Mouse (Mus musculus) heart, embryonic 13.5 days (tissue): ENCODE results near the gene Pgam2. TPM values are rescaled to one million over a fixed set of nuclear protein-coding genes. Genes with fewer than 3 reads are reported as not detected.
A peak's percentile ranks its signal among the peaks of the same experiment; 100 is the strongest.

Source experiments
- ATAC-seq: fragments of 200-750 bp; cut with Nextera tagmentation; 2 replicates; pipeline ENCODE4 v1.8.0; 2017; ENCODE audit warnings: moderate TSS enrichment; ENCODE audit not compliant: insufficient number of reproducible peaks, low FRiP score, low TSS enrichment; ENCODE audit errors: extremely low read depth
- H3K27ac ChIP-seq: fragments of 300-500 bp; sonication (generic); replicated peaks from 2 replicates; pipeline ENCODE4 v1.5.1; 2015; ENCODE audit warnings: moderate library complexity, mild to moderate bottlenecking, inconsistent platforms
- H3K27me3 ChIP-seq: fragments of 300-500 bp; sonication (generic); replicated peaks from 2 replicates; pipeline ENCODE4 v1.6.1; 2015; ENCODE audit warnings: mild to moderate bottlenecking, inconsistent platforms
- H3K36me3 ChIP-seq: fragments of 300-500 bp; sonication (generic); 2 replicates; pipeline ENCODE4 v1.6.1; 2015; ENCODE audit warnings: mild to moderate bottlenecking, inconsistent platforms
- H3K4me1 ChIP-seq: fragments of 300-500 bp; sonication (generic); 2 replicates; pipeline ENCODE4 v1.6.1; 2015; ENCODE audit warnings: inconsistent platforms
- H3K4me2 ChIP-seq: fragments of 300-500 bp; sonication (generic); 2 replicates; pipeline ENCODE4 v1.6.1; 2015; ENCODE audit warnings: inconsistent platforms, mild to moderate bottlenecking, moderate library complexity
- H3K4me3 ChIP-seq: fragments of 300-500 bp; sonication (generic); 2 replicates; pipeline ENCODE4 v1.5.1; 2015; ENCODE audit warnings: moderate library complexity, mild to moderate bottlenecking, inconsistent platforms
- H3K9ac ChIP-seq: fragments of 300-500 bp; sonication (generic); 2 replicates; pipeline ENCODE4 v1.6.1; 2015; ENCODE audit warnings: inconsistent platforms, mild to moderate bottlenecking, moderate library complexity
- H3K9me3 ChIP-seq: fragments of 300-500 bp; sonication (generic); 2 replicates; pipeline ENCODE4 v1.6.1; 2016; ENCODE audit warnings: inconsistent platforms
- WGBS: fragments of 180-500 bp; shearing (Covaris S2); methylation state at CpG from one replicate; pipeline ENCODE4 v1.1.7; 2015; ENCODE audit warnings: mixed read lengths; 5-methylcytosine and 5-hydroxymethylcytosine counted together
- polyA plus RNA-seq: library from polyadenylated mRNA; unstranded; fragments of >200 nt; fragmentation: Nextera tagmentation; extraction: Ambion mirVana; gene quantifications from 2 replicates; pipeline ENCODE4 v1.2.1, GENCODE M21; 2015

Gene Pgam2
- polyA plus RNA-seq, 1 experiment from 2014 or later: 801 TPM

GRCm38 (mm10) chr11:5807956-5808355 is 4.4 kb upstream of the Pgam2 start:
- no peak for ATAC-seq
- no peaks in the 10 kb centered on the region for H3K27me3 ChIP-seq
- 74% methylated on average over 9 of the region's 9 CpGs for WGBS
- no peak overlapping the region for H3K9ac ChIP-seq
- no peaks in the 10 kb centered on the region for H3K36me3 ChIP-seq
- H3K9me3 ChIP-seq: no peaks in the 10 kb centered on the region
- no peak overlapping the region for H3K4me3 ChIP-seq
- no peak overlapping the region for H3K4me2 ChIP-seq
- peaks cover 10% of the 10 kb centered on the region for H3K4me1 ChIP-seq
- H3K27ac ChIP-seq: no peak overlapping the region

- WGBS: 68% methylated on average over 3 of the region's 3 CpGs
- peaks cover 9% of the 10 kb centered on the region for H3K36me3 ChIP-seq
- no peak for ATAC-seq
Observed at GRCm38 (mm10) chr11:5805711-5806110, 2.2 kb upstream of the Pgam2 start.

GRCm38 (mm10) chr11:5804174-5804573 is 641 bp upstream of the Pgam2 start:
- no peaks in the 10 kb centered on the region for H3K9me3 ChIP-seq
- peak overlapping the region; percentile 79 for H3K27ac ChIP-seq
- no peak for ATAC-seq
- H3K9ac ChIP-seq: peak overlapping the region; percentile 54; the same call in 1 of the 2 replicates
- peaks cover 39% of the 10 kb centered on the region for H3K4me1 ChIP-seq
- H3K27me3 ChIP-seq: no peaks in the 10 kb centered on the region
- no peak overlapping the region for H3K4me3 ChIP-seq
- 57% methylated on average over 5 of the region's 5 CpGs for WGBS
- H3K4me2 ChIP-seq: peak overlapping the region; percentile 77
- peaks cover 25% of the 10 kb centered on the region for H3K36me3 ChIP-seq

More at GRCm38 (mm10) chr11:5805711-5806110, 2.2 kb upstream of the Pgam2 start:
- Histone ChIP-seq H3K4me1 (peaks cover 24% of the 10 kb centered on the region), H3K4me3 (no peak overlapping the region), H3K9me3 (no peaks in the 10 kb centered on the region), H3K9ac (no peak overlapping the region), H3K4me2 (no peak overlapping the region), H3K27me3 (no peaks in the 10 kb centered on the region), H3K27ac (no peak overlapping the region)

- Histone ChIP-seq H3K4me3 (peak overlapping the region; percentile 60), H3K4me2 (peak overlapping the region; percentile 77), H3K27ac (peak overlapping the region; percentile 89), H3K9ac (peak overlapping the region; percentile 83), H3K36me3 (peaks cover 39% of the 10 kb centered on the region), H3K27me3 (no peaks in the 10 kb centered on the region), H3K9me3 (no peaks in the 10 kb centered on the region), H3K4me1 (peaks cover 39% of the 10 kb centered on the region)
- 37% methylated on average over 8 of the region's 8 CpGs for WGBS
- no peak for ATAC-seq
Observed at GRCm38 (mm10) chr11:5802457-5803217, 896 bp downstream of the Pgam2 start.

GRCm38 (mm10) chr11:5802005-5802404 is 1.5 kb downstream of the Pgam2 start:
- Histone ChIP-seq H3K9ac (peak overlapping the region; percentile 83), H3K27ac (peak overlapping the region; percentile 89), H3K27me3 (no peaks in the 10 kb centered on the region), H3K4me3 (peak overlapping the region; percentile 60), H3K4me1 (peaks cover 39% of the 10 kb centered on the region), H3K4me2 (peak overlapping the region; percentile 77), H3K9me3 (no peaks in the 10 kb centered on the region), H3K36me3 (peaks cover 45% of the 10 kb centered on the region)
- ATAC-seq: no peak
- WGBS: 34% methylated on average over 12 of the region's 12 CpGs

- H3K4me1 ChIP-seq: peaks cover 39% of the 10 kb centered on the region
- peak overlapping the region; percentile 77 for H3K4me2 ChIP-seq
- no peaks in the 10 kb centered on the region for H3K9me3 ChIP-seq
- peak overlapping the region; percentile 60 for H3K4me3 ChIP-seq
- H3K36me3 ChIP-seq: peaks cover 50% of the 10 kb centered on the region
- 91% methylated on average over 16 of the region's 16 CpGs for WGBS
- no peak for ATAC-seq
- peak overlapping the region; percentile 89 for H3K27ac ChIP-seq
- H3K27me3 ChIP-seq: no peaks in the 10 kb centered on the region
- peak overlapping the region; percentile 83 for H3K9ac ChIP-seq
Observed at GRCm38 (mm10) chr11:5801511-5801910, 2.0 kb downstream of the Pgam2 start.

- H3K9me3 ChIP-seq: no peaks in the 10 kb centered on the region
- no peak for ATAC-seq
- no peak overlapping the region for H3K4me3 ChIP-seq
- no peak overlapping the region for H3K4me2 ChIP-seq
- H3K27me3 ChIP-seq: no peaks in the 10 kb centered on the region
- H3K4me1 ChIP-seq: peaks cover 52% of the 10 kb centered on the region
- 0 out of 2 replicates have a peak overlapping the region, but pooled peaks have one; percentile 14 for H3K27ac ChIP-seq
- WGBS: 62% methylated on average over 17 of the region's 17 CpGs
- peaks cover 66% of the 10 kb centered on the region for H3K36me3 ChIP-seq
- no peak overlapping the region; the same call in 1 of the 2 replicates for H3K9ac ChIP-seq
Observed at GRCm38 (mm10) chr11:5799621-5800490, 3.7 kb downstream of the Pgam2 start.

GRCm38 (mm10) chr11:5797928-5798327 is 5.6 kb downstream of the Pgam2 start:
- Histone ChIP-seq H3K9me3 (no peaks in the 10 kb centered on the region), H3K27me3 (no peaks in the 10 kb centered on the region), H3K4me2 (no peak overlapping the region), H3K4me3 (no peak overlapping the region), H3K27ac (no peak overlapping the region), H3K36me3 (peaks cover 84% of the 10 kb centered on the region), H3K4me1 (peaks cover 50% of the 10 kb centered on the region), H3K9ac (no peak overlapping the region)
- WGBS: 79% methylated on average over 5 of the region's 5 CpGs
- ATAC-seq: no peak

- Histone ChIP-seq H3K9me3 (no peaks in the 10 kb centered on the region), H3K4me3 (no peak overlapping the region), H3K9ac (no peak overlapping the region), H3K4me2 (no peak overlapping the region), H3K27ac (no peak overlapping the region), H3K36me3 (peaks cover 90% of the 10 kb centered on the region), H3K27me3 (no peaks in the 10 kb centered on the region), H3K4me1 (peaks cover 50% of the 10 kb centered on the region)
- WGBS: 56% methylated on average over 11 of the region's 11 CpGs
- no peak for ATAC-seq
Observed at GRCm38 (mm10) chr11:5797371-5797770, 6.2 kb downstream of the Pgam2 start.

- Histone ChIP-seq H3K4me1 (peaks cover 48% of the 10 kb centered on the region), H3K36me3 (peaks cover 94% of the 10 kb centered on the region)
- WGBS: 80% methylated on average over 15 of the region's 15 CpGs
Observed at GRCm38 (mm10) chr11:5796939-5797338, 6.6 kb downstream of the Pgam2 start.

GRCm38 (mm10) chr11:5795706-5796105 is 7.8 kb downstream of the Pgam2 start:
- Histone ChIP-seq H3K9me3 (no peaks in the 10 kb centered on the region), H3K27ac (peak overlapping the region; percentile 76), H3K9ac (no peak overlapping the region), H3K27me3 (no peaks in the 10 kb centered on the region), H3K36me3 (peaks cover 96% of the 10 kb centered on the region), H3K4me3 (no peak overlapping the region), H3K4me1 (peaks cover 36% of the 10 kb centered on the region), H3K4me2 (no peak overlapping the region)
- 57% methylated on average over 7 of the region's 7 CpGs for whole genome bisulfite sequencing
- no peak for ATAC-seq

More at GRCm38 (mm10) chr11:5796939-5797338, 6.6 kb downstream of the Pgam2 start:
- Histone ChIP-seq H3K9ac (no peak overlapping the region), H3K27ac (no peak overlapping the region), H3K9me3 (no peaks in the 10 kb centered on the region), H3K4me2 (no peak overlapping the region), H3K27me3 (no peaks in the 10 kb centered on the region), H3K4me3 (no peak overlapping the region)
- no peak for ATAC-seq
